Mouse (Mus musculus): Measurements from ENCODE around the gene Mipol1. TPM values are rescaled to one million over a fixed set of nuclear protein-coding genes. Genes with fewer than 3 reads are reported as not detected.

Mipol1 gene
- total RNA-seq, 2 experiments from 2014 or later: 5.2 to 8.8 TPM

DNA sequence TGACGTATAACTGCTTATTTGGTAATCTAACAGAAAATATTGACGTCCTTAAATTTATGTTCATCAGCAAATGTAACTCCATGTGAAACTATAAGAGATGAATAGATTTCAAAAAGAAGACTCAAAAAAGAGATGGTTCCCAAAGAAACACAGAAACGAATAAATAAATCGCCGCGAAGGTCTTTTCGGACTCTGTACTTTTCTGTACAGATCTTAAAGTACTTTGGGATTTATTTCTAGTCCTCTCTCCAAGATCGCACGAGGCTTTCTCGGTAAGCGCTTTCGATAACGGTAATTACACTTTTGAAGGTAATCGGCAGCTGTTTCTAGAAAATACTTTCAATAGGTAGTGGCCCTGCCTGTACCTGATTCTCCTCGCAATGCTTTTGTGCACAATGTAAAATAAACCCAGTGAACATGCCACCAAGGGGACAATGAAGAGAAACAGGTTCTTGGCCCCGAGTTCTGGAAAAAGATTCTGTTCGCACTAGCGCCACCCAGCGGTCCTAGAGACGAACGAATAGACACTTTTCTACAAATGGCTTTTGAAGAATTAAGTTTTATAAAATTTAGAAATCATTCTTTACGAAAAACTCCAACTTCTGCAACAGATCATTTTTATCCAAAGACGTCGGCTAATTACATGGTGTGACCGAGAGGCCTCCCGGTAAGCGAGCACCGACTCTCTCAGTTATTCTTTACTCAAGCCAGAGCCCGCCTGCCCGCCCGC is 314.6 kb downstream of the Mipol1 start:
- ATAC-seq (replicated peaks; ENCODE audit: poor library complexity): 0 out of 2 replicates have a peak, but pooled peaks have one; percentile 23

DNA sequence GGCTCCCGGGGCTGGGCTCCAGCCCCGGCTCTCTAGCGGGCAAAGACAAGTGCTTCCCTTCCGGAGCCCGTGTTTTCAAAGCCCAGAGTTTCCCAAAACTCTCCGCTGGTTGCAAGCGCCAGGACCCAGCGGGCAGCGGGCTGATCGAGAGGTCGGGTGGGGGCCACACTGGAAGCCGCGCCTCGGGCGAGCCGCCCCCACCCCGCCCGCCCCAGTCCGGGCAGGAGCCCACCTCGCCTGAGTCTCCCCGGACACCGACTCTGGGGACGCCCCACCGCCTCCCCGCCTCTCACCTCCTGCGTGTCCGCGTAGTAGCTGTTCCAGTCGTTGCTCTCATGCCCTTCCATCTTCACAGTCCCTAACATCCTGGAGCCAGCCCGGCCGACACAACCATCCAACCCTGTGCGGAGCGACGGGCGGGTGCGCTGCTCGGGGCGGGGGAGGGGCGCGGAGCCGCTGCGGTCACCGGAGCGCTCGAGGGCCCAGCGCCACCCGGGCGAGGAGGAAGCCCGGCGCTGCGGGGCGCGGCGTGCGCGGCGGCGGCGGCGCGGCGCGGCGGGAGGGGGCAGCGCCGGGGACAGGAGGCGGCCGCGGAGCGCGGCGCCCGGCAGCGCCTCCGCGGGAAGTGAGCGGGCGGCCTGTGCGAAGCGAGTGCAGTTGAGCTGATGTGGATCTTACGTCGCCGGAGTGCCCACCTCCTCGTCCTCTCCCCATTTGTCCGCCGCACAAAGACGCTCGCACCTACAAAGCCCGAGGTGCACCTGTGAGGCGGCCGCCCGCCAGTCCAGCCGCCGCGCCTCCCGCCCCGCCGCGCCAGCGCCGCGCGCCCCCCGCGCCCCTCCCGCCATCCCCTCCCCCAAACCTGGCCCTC is 315.4 kb downstream of the Mipol1 start:
- no peak for ATAC-seq (replicated peaks; ENCODE audit: poor library complexity)

Other genes with a start within 250 kb of the Mipol1 start
- gene Slc25a21, start 33.0 kb upstream of the Mipol1 start, total RNA-seq (2015): 8.0 and 12.4 TPM in 2 replicates
- 6.5 and 10.4 TPM in 2 replicates for gene Slc25a21, start 33.0 kb upstream of the Mipol1 start, total RNA-seq (2017)
- 52.8 and 56.9 TPM in 2 replicates for gene Prps1l3, start within 50 bp of the Mipol1 start, total RNA-seq (2015)
- 87.5 and 99.7 TPM in 2 replicates for gene Prps1l3, start within 50 bp of the Mipol1 start, total RNA-seq (2017)